Mouse (Mus musculus) MEL (cell line): Measurements from ENCODE around the gene Gm10563. TPM values are rescaled to one million over a fixed set of nuclear protein-coding genes. Genes with fewer than 3 reads are reported as not detected.

Experiments
- DNase-seq: peaks from one replicate; pipeline ENCODE4 v3.0.0; 2011; ENCODE audit warnings: low read depth, low spot score
- H3K27ac ChIP-seq: 2 replicates; pipeline ENCODE4 v1.5.1; 2012; ENCODE audit warnings: low read depth, mild to moderate bottlenecking, control low read depth, low read length, moderate library complexity; ENCODE audit not compliant: control insufficient read depth
- H3K27me3 ChIP-seq, 2 experiments: fragments of 150-350 bp in 1 of 2; sonication (generic) in 1 of 2; 2 replicates each; pipeline ENCODE4 v1.6.1; 2012; ENCODE audit warnings: low read length in 2 of 2, mild to moderate bottlenecking in 2 of 2, improper control_type of control experiment in 1 of 2, moderate library complexity in 1 of 2; ENCODE audit not compliant: insufficient read depth in 2 of 2, control insufficient read depth in 1 of 2
- H3K36me3 ChIP-seq, 2 experiments: 2 replicates each; pipeline ENCODE4 v1.6.1; 2012 to 2014; ENCODE audit warnings: low read length in 2 of 2, improper control_type of control experiment in 1 of 2, inconsistent platforms in 1 of 2, mild to moderate bottlenecking in 1 of 2; ENCODE audit not compliant: insufficient read depth in 2 of 2, control insufficient read depth in 1 of 2
- H3K4me1 ChIP-seq, 2 experiments: fragments of 150-350 bp in 1 of 2; sonication (generic) in 1 of 2; 2 replicates each; pipeline ENCODE4 v1.6.1; 2012; ENCODE audit warnings: low read length in 2 of 2, improper control_type of control experiment in 1 of 2, mild to moderate bottlenecking in 1 of 2; ENCODE audit not compliant: insufficient read depth in 2 of 2, control insufficient read depth in 1 of 2
- H3K4me3 ChIP-seq, 2 experiments: fragments of 150-350 bp in 1 of 2; sonication (generic) in 1 of 2; 2 replicates each; pipeline ENCODE4 v1.5.1; 2012; ENCODE audit warnings: low read depth in 2 of 2, low read length in 2 of 2, mild to moderate bottlenecking in 2 of 2, moderate library complexity in 2 of 2, control low read depth in 1 of 2, improper control_type of control experiment in 1 of 2; ENCODE audit not compliant: control insufficient read depth in 1 of 2, insufficient read depth in 1 of 2
- H3K79me2 ChIP-seq: 2 replicates; pipeline ENCODE4 v1.6.1; 2012; ENCODE audit warnings: mild to moderate bottlenecking, low read length, moderate library complexity; ENCODE audit not compliant: control insufficient read depth, poor library complexity, insufficient read depth
- H3K9ac ChIP-seq: 2 replicates; pipeline ENCODE4 v1.6.1; 2012; ENCODE audit warnings: low read depth, mild to moderate bottlenecking, control low read depth, low read length, moderate library complexity; ENCODE audit not compliant: control insufficient read depth, poor library complexity, severe bottlenecking
- H3K9me3 ChIP-seq: fragments of 150-350 bp; sonication (generic); replicated peaks from 2 replicates; pipeline ENCODE4 v1.6.1; 2012; ENCODE audit warnings: mild to moderate bottlenecking, low read length, improper control_type of control experiment, moderate library complexity; ENCODE audit not compliant: insufficient read depth
- BHLHE40 ChIP-seq: IDR thresholded peaks from 2 replicates; pipeline ENCODE4 v1.6.1; 2012; ENCODE audit warnings: low read depth, mild to moderate bottlenecking, inconsistent platforms, low read length, improper control_type of control experiment, borderline replicate concordance
- CHD1 ChIP-seq: IDR thresholded peaks from 2 replicates; pipeline ENCODE4 v1.6.1; 2012; ENCODE audit warnings: low read depth, mild to moderate bottlenecking, inconsistent platforms, low read length, improper control_type of control experiment
- CHD2 ChIP-seq: IDR thresholded peaks from 2 replicates; pipeline ENCODE4 v1.6.1; 2011; ENCODE audit warnings: low read length, improper control_type of control experiment
- E2F4 ChIP-seq: IDR thresholded peaks from 2 replicates; pipeline ENCODE4 v1.6.1; 2011; ENCODE audit warnings: low read depth, low read length, improper control_type of control experiment, borderline replicate concordance
- ELF1 ChIP-seq: IDR thresholded peaks from 2 replicates; pipeline ENCODE4 v1.6.1; 2014; ENCODE audit warnings: low read depth, mild to moderate bottlenecking, inconsistent platforms, low read length, improper control_type of control experiment, moderate library complexity
- EP300 ChIP-seq, 2 experiments: IDR thresholded peaks; 2 replicates each; pipeline ENCODE4 v1.6.1; 2011; ENCODE audit warnings: improper control_type of control experiment in 2 of 2, low read length in 2 of 2, low read depth in 1 of 2, mild to moderate bottlenecking in 1 of 2
- ETS1 ChIP-seq: IDR thresholded peaks from 2 replicates; pipeline ENCODE4 v1.6.1; 2012; ENCODE audit warnings: low read depth, mild to moderate bottlenecking, inconsistent platforms, low read length, improper control_type of control experiment, moderate library complexity
- GABPA ChIP-seq: IDR thresholded peaks from 2 replicates; pipeline ENCODE4 v1.6.1; 2012; ENCODE audit warnings: low read depth, mild to moderate bottlenecking, inconsistent platforms, low read length, improper control_type of control experiment, moderate library complexity
- GATA1 ChIP-seq: IDR thresholded peaks from 2 replicates; pipeline ENCODE4 v1.6.1; 2011; ENCODE audit warnings: low read depth, low read length, improper control_type of control experiment
- HCFC1 ChIP-seq: IDR thresholded peaks from 2 replicates; pipeline ENCODE4 v1.6.1; 2012; ENCODE audit warnings: low read depth, mild to moderate bottlenecking, inconsistent platforms, low read length, improper control_type of control experiment, moderate library complexity
- JUND ChIP-seq: IDR thresholded peaks from 2 replicates; pipeline ENCODE4 v1.6.1; 2011; ENCODE audit warnings: low read depth, mild to moderate bottlenecking, improper control_type of control experiment, low read length
- KAT2A ChIP-seq: conservative IDR thresholded peaks from 2 replicates; pipeline ENCODE4 v1.6.1; 2012; ENCODE audit warnings: low read depth, low read length, improper control_type of control experiment, inconsistent platforms
- MAX ChIP-seq: IDR thresholded peaks from 2 replicates; pipeline ENCODE4 v1.6.1; 2011; ENCODE audit warnings: low read length, improper control_type of control experiment
- MAZ ChIP-seq: IDR thresholded peaks from 2 replicates; pipeline ENCODE4 v1.6.1; 2012; ENCODE audit warnings: low read depth, mild to moderate bottlenecking, inconsistent platforms, low read length, improper control_type of control experiment
- MEF2A ChIP-seq: IDR thresholded peaks from 2 replicates; pipeline ENCODE4 v1.6.1; 2014; ENCODE audit warnings: low read depth, mild to moderate bottlenecking, inconsistent platforms, low read length, improper control_type of control experiment; ENCODE audit not compliant: poor library complexity, insufficient replicate concordance, severe bottlenecking; ENCODE audit errors: extremely low read depth
- MXI1 ChIP-seq: IDR thresholded peaks from 2 replicates; pipeline ENCODE4 v1.6.1; 2011; ENCODE audit warnings: mild to moderate bottlenecking, low read depth, low read length, improper control_type of control experiment
- MYC ChIP-seq: IDR thresholded peaks from 2 replicates; pipeline ENCODE4 v1.6.1; 2011; ENCODE audit warnings: low read depth, mild to moderate bottlenecking, low read length, improper control_type of control experiment, moderate library complexity
- NRF1 ChIP-seq: IDR thresholded peaks from 2 replicates; pipeline ENCODE4 v1.6.1; 2014; ENCODE audit warnings: low read depth, mild to moderate bottlenecking, inconsistent platforms, low read length, improper control_type of control experiment, moderate library complexity; ENCODE audit not compliant: poor library complexity, insufficient read depth, severe bottlenecking
- POLR2A ChIP-seq, 2 experiments: IDR thresholded peaks; 2 replicates each; pipeline ENCODE4 v1.6.1; 2011 to 2012; ENCODE audit warnings: low read length in 2 of 2, mild to moderate bottlenecking in 2 of 2, control low read depth in 1 of 2, improper control_type of control experiment in 1 of 2, low read depth in 1 of 2, moderate library complexity in 1 of 2; ENCODE audit not compliant: control insufficient read depth in 1 of 2, insufficient read depth in 1 of 2, poor library complexity in 1 of 2
- POLR2AphosphoS2 ChIP-seq: IDR thresholded peaks from 2 replicates; pipeline ENCODE4 v1.6.1; 2011; ENCODE audit warnings: low read length, improper control_type of control experiment
- POLR2AphosphoS5 ChIP-seq: IDR thresholded peaks from 2 replicates; pipeline ENCODE4 v1.6.1; 2012; ENCODE audit warnings: low read depth, borderline replicate concordance, mild to moderate bottlenecking, inconsistent platforms, low read length, moderate library complexity, mixed read lengths
- RAD21 ChIP-seq: IDR thresholded peaks from 2 replicates; pipeline ENCODE4 v1.6.1; 2011; ENCODE audit warnings: mild to moderate bottlenecking, low read depth, low read length, improper control_type of control experiment
- RCOR1 ChIP-seq: IDR thresholded peaks from 2 replicates; pipeline ENCODE4 v1.6.1; 2012; ENCODE audit warnings: low read depth, mild to moderate bottlenecking, inconsistent platforms, low read length, improper control_type of control experiment
- SIN3A ChIP-seq: IDR thresholded peaks from 2 replicates; pipeline ENCODE4 v1.6.1; 2012; ENCODE audit warnings: low read length, improper control_type of control experiment, inconsistent platforms
- SMC3 ChIP-seq: IDR thresholded peaks from 2 replicates; pipeline ENCODE4 v1.6.1; 2011; ENCODE audit warnings: low read depth, low read length, improper control_type of control experiment
- TAL1 ChIP-seq: IDR thresholded peaks from 2 replicates; pipeline ENCODE4 v1.6.1; 2012; ENCODE audit warnings: mild to moderate bottlenecking, inconsistent platforms, low read length, moderate library complexity, mixed read lengths
- TBP ChIP-seq: IDR thresholded peaks from 2 replicates; pipeline ENCODE4 v1.8.0; 2011; ENCODE audit warnings: low read depth, low read length, improper control_type of control experiment
- TCF12 ChIP-seq: IDR thresholded peaks from 2 replicates; pipeline ENCODE4 v1.6.1; 2014; ENCODE audit warnings: low read depth, mild to moderate bottlenecking, inconsistent platforms, low read length, improper control_type of control experiment, moderate library complexity
- UBTF ChIP-seq: IDR thresholded peaks from 2 replicates; pipeline ENCODE4 v1.6.1; 2012; ENCODE audit warnings: low read depth, mild to moderate bottlenecking, inconsistent platforms, low read length, improper control_type of control experiment, moderate library complexity, borderline replicate concordance; ENCODE audit not compliant: insufficient read depth
- USF1 ChIP-seq: IDR thresholded peaks from 2 replicates; pipeline ENCODE4 v1.6.1; 2014; ENCODE audit warnings: low read depth, mild to moderate bottlenecking, inconsistent platforms, low read length, improper control_type of control experiment, moderate library complexity
- ZKSCAN1 ChIP-seq: IDR thresholded peaks from 2 replicates; pipeline ENCODE4 v1.6.1; 2012; ENCODE audit warnings: low read depth, mild to moderate bottlenecking, inconsistent platforms, low read length, improper control_type of control experiment, moderate library complexity
- ZMIZ1 ChIP-seq: IDR thresholded peaks from 2 replicates; pipeline ENCODE4 v1.6.1; 2012; ENCODE audit warnings: low read depth, mild to moderate bottlenecking, inconsistent platforms, low read length, improper control_type of control experiment, moderate library complexity
- ZNF384 ChIP-seq: IDR thresholded peaks from 2 replicates; pipeline ENCODE4 v1.6.1; 2012; ENCODE audit warnings: low read depth, mild to moderate bottlenecking, inconsistent platforms, low read length, improper control_type of control experiment
- polyA plus RNA-seq, 2 experiments: library from polyadenylated mRNA; stranded (reverse) in 1 of 2; unstranded in 1 of 2; fragments of >175 nt in 1 of 2; fragments of >200 nt in 1 of 2; gene quantifications; 2 replicates each; pipeline versions ENCODE4 v1.2.1 to v1.2.4; 2012; ENCODE audit warnings: low replicate concordance in 2 of 2, low read depth in 1 of 2; ENCODE audit not compliant: insufficient read length in 2 of 2, insufficient read depth in 1 of 2, missing spikeins in 1 of 2
- total RNA-seq: library from RNA; depleted of rRNA; stranded (reverse); fragments of 300-350 nt; gene quantifications from 2 replicates; pipeline ENCODE4 v1.2.3, GENCODE M21; 2012

The Gm10563 gene
- total and polyA plus RNA-seq, 3 experiments = not detected

- no peak overlapping the region for H3K27ac ChIP-seq
- peaks cover 0 to 18% of the 10 kb centered on the region in 2 experiments; a peak in 2 of 4 replicates for H3K36me3 ChIP-seq
- peaks cover 6 to 7% of the 10 kb centered on the region in 2 experiments; a peak in 3 of 4 replicates for H3K4me1 ChIP-seq
Observed at GRCm38 (mm10) chr4:155603801-155604200, 41.4 kb downstream of the Gm10563 start.

GRCm38 (mm10) chr4:155602753-155603152 is 42.5 kb downstream of the Gm10563 start:
- Histone ChIP-seq H3K27me3 (no peaks in the 10 kb centered on the region), H3K27ac (peak overlapping the region; percentile 7), H3K4me1 (peaks cover 11 to 14% of the 10 kb centered on the region in 2 experiments; a peak in 3 of 4 replicates), H3K79me2 (peaks cover 9% of the 10 kb centered on the region), H3K36me3 (peaks cover 0 to 26% of the 10 kb centered on the region in 2 experiments; a peak in 2 of 4 replicates), H3K9ac (peak overlapping the region; percentile 86), H3K4me3 (peak overlapping the region; percentile 81 to 92), H3K9me3 (no peaks in the 10 kb centered on the region)
- peak; percentile 33 for DNase-seq
- peak; percentile 65 for TF ChIP-seq TAL1
- no peak for TF ChIP-seq MXI1
- no peak for TF ChIP-seq SIN3A
- no peak for TF ChIP-seq TBP
- no peak for TF ChIP-seq GABPA
- TF ChIP-seq JUND = no peak
- TF ChIP-seq GATA1 = peak; percentile 66
- no peak for TF ChIP-seq ETS1
- peak; percentile 9 to 73; a peak in 2 of 4 replicates for TF ChIP-seq EP300 (IDR thresholded peaks at IDR 0.05; ENCODE audit: low read depth in 1 of 2, low read length in 2 of 2)
- TF ChIP-seq KAT2A = no peak
- TF ChIP-seq MAZ = no peak
- no peak for TF ChIP-seq POLR2AphosphoS5
- TF ChIP-seq SMC3 = no peak
- TF ChIP-seq MYC = no peak
- TF ChIP-seq POLR2A (IDR thresholded peaks at IDR 0.05; ENCODE audit: control insufficient read depth in 1 of 2, insufficient read depth in 1 of 2, low read depth in 1 of 2, low read length in 2 of 2, poor library complexity in 1 of 2) = no peak
- TF ChIP-seq ZKSCAN1 = no peak
- no peak for TF ChIP-seq HCFC1
- no peak for TF ChIP-seq RAD21
- TF ChIP-seq E2F4 = no peak
- TF ChIP-seq ZMIZ1 = no peak
- no peak for TF ChIP-seq USF1
- TF ChIP-seq BHLHE40 = no peak
- TF ChIP-seq MEF2A = no peak
- TF ChIP-seq NRF1 = no peak
- no peak for TF ChIP-seq CHD1
- no peak for TF ChIP-seq MAX
- no peak for TF ChIP-seq POLR2AphosphoS2
- no peak for TF ChIP-seq ELF1
- no peak for TF ChIP-seq RCOR1

More at GRCm38 (mm10) chr4:155603801-155604200, 41.4 kb downstream of the Gm10563 start:
- peaks cover 9% of the 10 kb centered on the region for H3K79me2 ChIP-seq
- H3K4me3 ChIP-seq = no peak overlapping the region
- DNase-seq = no peak
- TF ChIP-seq CHD2 (no peak), TBP (no peak), RAD21 (no peak), ZNF384 (no peak), EP300 (IDR thresholded peaks at IDR 0.05; ENCODE audit: low read depth in 1 of 2, low read length in 2 of 2) (no peak), SMC3 (no peak), POLR2AphosphoS2 (no peak), BHLHE40 (no peak), UBTF (no peak), TCF12 (no peak), ELF1 (no peak)
- TF ChIP-seq, all 39 proteins: peak for 0
- Histone ChIP-seq H3K9ac (no peak overlapping the region), H3K9me3 (no peaks in the 10 kb centered on the region), H3K27me3 (no peaks in the 10 kb centered on the region)
